Comparison of ENCODE assay signal across 16 mouse cellular contexts in genomic region chr2:117124839-117125238, GRCm38 (mm10). TPM values are rescaled to one million over a fixed set of nuclear protein-coding genes. Genes with fewer than 3 reads are reported as not detected.
DNase-seq lines count a peak whose midpoint lies in the region; ATAC-seq and TF ChIP-seq lines count a peak whose summit lies in the region.
"Had no signal": no experiment of that assay in that cellular context is flagged by ENCODE, and none has a peak within 500 bp of the region (broad histone marks: within the 10 kb centered on the region; RNA-seq: fewer than 3 reads in every experiment).

No protein-coding gene starts in this region.

- H3K27me3 ChIP-seq in hindbrain, embryonic 15.5 days: no peaks in the 10 kb centered on the region
- H3K27me3 ChIP-seq: embryonic facial prominence, embryonic 12.5 days; forebrain, embryonic 12.5 days; neural tube, embryonic 12.5 days; Patski had no signal

- H3K4me1 ChIP-seq in hindbrain, embryonic 15.5 days (replicated peaks): peaks cover 21% of the 10 kb centered on the region

- ATAC-seq in hindbrain, embryonic 15.5 days (ENCODE audit: low FRiP score, low read depth): no peak
- ATAC-seq: inflammation-experienced regulatory T-cells, adult 6 months; Patski had no signal

- H3K27ac ChIP-seq in layer of hippocampus, adult 2 months: no peak overlapping the region
- H3K27ac ChIP-seq in hindbrain, embryonic 15.5 days (replicated peaks): no peak overlapping the region
- H3K27ac ChIP-seq: embryonic facial prominence, embryonic 12.5 days; forebrain, embryonic 12.5 days; liver, embryonic 14.5 days; neural tube, embryonic 12.5 days had no signal

- DNase-seq in layer of hippocampus, adult 2 months (ENCODE audit: low spot score in 2 of 2): no peak
- DNase-seq in layer of hippocampus, postnatal 10 days (ENCODE audit: low spot score in 2 of 2): no peak
- DNase-seq in 3T3-L1 (ENCODE audit: low read depth, low spot score) (peak; percentile 38), 416B (ENCODE audit: low read depth) (peak; percentile 57)
- no peak for DNase-seq in embryo, embryonic 9.5 days (ENCODE audit: extremely low spot score)
- DNase-seq in retina, postnatal 1 day: no peak
- DNase-seq: cerebellum, postnatal 10 days; lung, postnatal 10 days; thymus, adult 2 months had no signal

- H3K36me3 ChIP-seq in hindbrain, embryonic 15.5 days: no peaks in the 10 kb centered on the region
- H3K36me3 ChIP-seq: embryonic facial prominence, embryonic 12.5 days; forebrain, embryonic 12.5 days; neural tube, embryonic 12.5 days had no signal

- peak overlapping the region; percentile 27 for H3K4me3 ChIP-seq in layer of hippocampus, adult 2 months
- H3K4me3 ChIP-seq in hindbrain, embryonic 15.5 days: no peak overlapping the region
- H3K4me3 ChIP-seq: embryonic facial prominence, embryonic 12.5 days; forebrain, embryonic 12.5 days; neural tube, embryonic 12.5 days had no signal

- H3K9me3 ChIP-seq in hindbrain, embryonic 15.5 days: no peaks in the 10 kb centered on the region
- H3K9me3 ChIP-seq: embryonic facial prominence, embryonic 12.5 days; forebrain, embryonic 12.5 days; neural tube, embryonic 12.5 days had no signal

- peak overlapping the region; percentile 73 for H3K4me2 ChIP-seq in hindbrain, embryonic 15.5 days
- H3K4me2 ChIP-seq: embryonic facial prominence, embryonic 12.5 days; forebrain, embryonic 12.5 days had no signal

- no peak overlapping the region for H3K9ac ChIP-seq in hindbrain, embryonic 15.5 days
- H3K9ac ChIP-seq: embryonic facial prominence, embryonic 12.5 days; forebrain, embryonic 12.5 days; liver, embryonic 14.5 days; neural tube, embryonic 12.5 days had no signal

- no peak for TF ChIP-seq CTCF in layer of hippocampus, adult 2 months (conservative IDR thresholded peaks at IDR 0.05)

- WGBS in hindbrain, embryonic 15.5 days: 65% methylated on average over 2 of the region's 2 CpGs

RNA-seq across cellular contexts. Expression of gene Spred1, which starts 3.7 kb away (rescaled TPM):
- total RNA-seq in layer of hippocampus, adult 2 months (2021): 10 to 100 TPM; 97.0 to 97.4 TPM
- 10 to 100 TPM; 67.5 to 72.2 TPM for total RNA-seq in layer of hippocampus, postnatal 10 days (2021)
- 12.6 and 14.7 TPM in 2 replicates for polyA plus RNA-seq in hindbrain, embryonic 15.5 days (2015; fragmentation: Nextera tagmentation; extraction: Ambion mirVana)

Comparison
In these comparisons a context has a peak if more than half of its experiments do, and no peak if none do; other contexts are left out.
1. DNase-seq: peak in 3T3-L1 (single experiment) and 416B (single experiment); none in layer of hippocampus, adult 2 months (0 of 2), layer of hippocampus, postnatal 10 days (0 of 2), embryo, embryonic 9.5 days (single experiment) and retina, postnatal 1 day (single experiment).